Mouse (Mus musculus) ES-E14 (cell line): Measurements from ENCODE around the gene Ptchd3.

Experiments
- CHD2 ChIP-seq: IDR thresholded peaks from 2 replicates; pipeline ENCODE4 v1.6.1; 2014; ENCODE audit warnings: mild to moderate bottlenecking, low read depth, low read length, inconsistent platforms
- MAFK ChIP-seq: IDR thresholded peaks from 2 replicates; pipeline ENCODE4 v1.6.1; 2014; ENCODE audit warnings: mild to moderate bottlenecking, low read depth, low read length, inconsistent platforms; ENCODE audit not compliant: insufficient read depth

GRCm38 (mm10) chr11:121829947-121830346 is at the start of gene Ptchd3:
- TF ChIP-seq MAFK (no peak), CHD2 (no peak)
